Mouse (Mus musculus) G1E (cell line): ENCODE data around the gene Dgkd. TPM values are rescaled to one million over a fixed set of nuclear protein-coding genes. Genes with fewer than 3 reads are reported as not detected.

ENCODE experiments used
- ATAC-seq: 2 replicates; pipeline ENCODE4 v1.8.0; 2016; ENCODE audit warnings: mild to moderate bottlenecking; ENCODE audit not compliant: insufficient number of reproducible peaks, poor library complexity, low FRiP score, severe bottlenecking; ENCODE audit errors: extremely low read depth
- DNase-seq: peaks from one replicate; pipeline ENCODE4 v3.0.0; 2012; ENCODE audit warnings: low spot score
- H3K27me3 ChIP-seq: 2 replicates; pipeline ENCODE4 v1.6.1; 2012; ENCODE audit warnings: mild to moderate bottlenecking, low read length, inconsistent platforms; ENCODE audit not compliant: insufficient read depth
- H3K36me3 ChIP-seq: replicated peaks from 2 replicates; pipeline ENCODE3; 2012; ENCODE audit warnings: mild to moderate bottlenecking, inconsistent platforms
- H3K4me1 ChIP-seq: 2 replicates; pipeline ENCODE4 v1.6.1; 2012; ENCODE audit warnings: low read depth, low read length, inconsistent platforms, mixed read lengths; ENCODE audit not compliant: insufficient read depth
- H3K4me3 ChIP-seq: 2 replicates; pipeline ENCODE4 v1.5.1; 2012; ENCODE audit warnings: low read depth, mild to moderate bottlenecking, inconsistent platforms, low read length, moderate library complexity, mixed read lengths
- H3K9me3 ChIP-seq: replicated peaks from 2 replicates; pipeline ENCODE4 v1.6.1; 2012; ENCODE audit warnings: inconsistent platforms
- CTCF ChIP-seq: IDR thresholded peaks from 2 replicates; pipeline ENCODE4 v1.5.1; 2012; ENCODE audit warnings: low read depth, low read length, inconsistent platforms, mixed read lengths
- GATA1 ChIP-seq: IDR thresholded peaks from 2 replicates; pipeline ENCODE4 v1.6.1; 2012; ENCODE audit warnings: borderline replicate concordance, low read length, inconsistent platforms, mixed read lengths
- GATA2 ChIP-seq: IDR thresholded peaks from 2 replicates; pipeline ENCODE4 v1.6.1; 2012; ENCODE audit warnings: low read depth, low read length, inconsistent platforms, borderline replicate concordance
- POLR2AphosphoS5 ChIP-seq: IDR thresholded peaks from 2 replicates; pipeline ENCODE4 v1.6.1; 2012; ENCODE audit warnings: low read depth, low read length, inconsistent platforms; ENCODE audit not compliant: insufficient replicate concordance
- TAL1 ChIP-seq: conservative IDR thresholded peaks from 2 replicates; pipeline ENCODE4 v1.6.1; 2012; ENCODE audit warnings: low read depth, low read length, inconsistent platforms, mixed read lengths
- polyA plus RNA-seq: library from polyadenylated mRNA; stranded (reverse); fragments of >175 nt; gene quantifications from 2 replicates; pipeline ENCODE4 v1.2.3, GENCODE M21; 2012
- total RNA-seq, 2 experiments: library from RNA; stranded (forward) in 1 of 2; stranded (reverse) in 1 of 2; fragments of 200-1000 nt in 1 of 2; fragments of >200 nt in 1 of 2; fragmentation: Nextera tagmentation in 1 of 2; gene quantifications; 2 replicates each; pipeline ENCODE4 v1.2.3; 2014 to 2017

Dgkd gene
- total and polyA plus RNA-seq, 3 experiments: 20.2 to 61.5 (median 57.3) TPM

DNA sequence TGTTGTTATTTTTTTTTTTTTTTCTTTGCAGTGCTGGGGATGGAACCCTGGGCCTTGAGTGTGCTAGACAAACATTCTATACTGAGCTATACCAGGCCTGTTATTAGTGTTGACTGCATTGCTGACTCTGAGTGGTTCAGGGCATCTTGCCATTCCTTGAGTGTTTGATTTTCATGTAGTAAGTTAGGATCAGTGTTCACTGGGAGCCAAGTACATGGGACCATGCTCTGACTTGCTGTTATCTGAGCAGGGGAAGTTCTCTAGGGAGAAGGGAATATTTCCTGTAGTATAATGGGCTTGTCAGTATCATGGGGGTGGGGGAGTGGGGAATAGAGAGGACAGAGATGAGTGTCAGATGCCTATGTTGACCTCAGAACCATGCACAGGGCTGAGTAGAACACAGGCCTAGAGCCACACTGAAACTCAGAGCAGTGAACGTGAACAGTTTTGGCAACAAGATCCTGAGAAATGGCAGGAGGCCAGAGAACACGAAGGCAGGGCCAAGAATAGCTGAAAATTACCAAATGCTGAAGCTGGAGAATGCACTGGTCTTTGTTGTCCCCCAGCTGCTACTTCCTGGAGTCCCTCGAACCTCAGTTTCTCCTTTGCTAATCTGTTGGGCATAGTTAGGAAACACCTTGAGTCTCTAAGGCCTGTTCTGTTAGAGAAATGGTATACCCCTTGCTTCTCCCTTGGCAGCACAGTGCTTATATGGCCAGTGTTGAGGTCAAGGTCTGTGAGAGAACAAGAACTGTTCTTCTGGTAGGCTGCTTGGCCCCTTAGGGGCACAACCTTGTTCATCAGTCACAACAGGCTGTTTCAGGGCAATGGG, 26.6 kb downstream of the Dgkd start:
- no peak for ATAC-seq
- peaks cover 40% of the 10 kb centered on the region for H3K4me1 ChIP-seq

DNA sequence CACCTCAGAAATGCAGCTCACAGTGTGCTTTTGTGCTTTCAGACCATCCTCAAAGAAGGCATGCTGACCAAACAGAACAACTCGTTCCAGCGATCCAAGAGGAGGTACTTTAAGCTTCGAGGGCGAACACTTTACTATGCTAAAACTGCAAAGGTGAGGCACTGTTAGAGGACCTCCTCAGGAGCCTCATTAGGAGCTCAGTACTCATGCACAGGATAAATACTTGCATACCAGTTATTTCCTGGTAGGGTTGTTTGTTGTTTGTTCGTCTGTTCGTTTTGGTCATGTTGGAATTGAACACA, 27.2 kb downstream of the Dgkd start:
- H3K4me1 ChIP-seq: peaks cover 35% of the 10 kb centered on the region
- no peak for ATAC-seq

More for the DNA sequence above, 26.6 kb downstream of the Dgkd start:
- H3K36me3 ChIP-seq: peaks cover 68% of the 10 kb centered on the region
- H3K4me3 ChIP-seq: no peak overlapping the region
- no peaks in the 10 kb centered on the region for H3K9me3 ChIP-seq
- TF ChIP-seq CTCF: no peak
- no peak for TF ChIP-seq TAL1
- TF ChIP-seq GATA1: no peak
- no peak for TF ChIP-seq POLR2AphosphoS5
- TF ChIP-seq GATA2: no peak
- no peaks in the 10 kb centered on the region for H3K27me3 ChIP-seq
- DNase-seq: no peak

DNA sequence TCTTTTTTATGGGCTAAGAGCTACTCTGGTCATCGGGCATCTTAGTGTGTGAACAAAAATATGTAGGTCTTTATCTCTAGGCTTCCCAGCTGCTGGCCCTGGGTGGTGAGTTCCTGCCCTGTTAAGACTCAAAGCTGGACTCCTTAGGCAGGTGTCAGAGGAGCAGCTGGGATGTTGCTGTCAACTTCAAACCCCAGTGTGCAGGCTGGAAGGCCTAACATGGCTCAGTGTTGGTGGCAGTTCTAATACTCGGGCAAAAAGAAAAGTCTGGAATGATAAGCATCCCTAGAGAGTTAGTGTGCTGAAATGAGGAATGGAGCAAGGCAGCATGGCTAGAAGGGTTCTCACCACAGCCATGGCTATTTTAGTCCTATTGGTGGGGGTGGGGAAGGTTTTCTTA, 27.8 kb downstream of the Dgkd start:
- H3K27me3 ChIP-seq: no peaks in the 10 kb centered on the region
- H3K9me3 ChIP-seq: no peaks in the 10 kb centered on the region
- H3K36me3 ChIP-seq: peaks cover 72% of the 10 kb centered on the region
- TF ChIP-seq CTCF (no peak), TAL1 (no peak), GATA1 (no peak), POLR2AphosphoS5 (no peak), GATA2 (no peak)
- H3K4me3 ChIP-seq: no peak overlapping the region
- H3K4me1 ChIP-seq: peaks cover 34% of the 10 kb centered on the region
- no peak for ATAC-seq
- DNase-seq: no peak

More for the DNA sequence above, 27.2 kb downstream of the Dgkd start:
- peaks cover 68% of the 10 kb centered on the region for H3K36me3 ChIP-seq
- no peaks in the 10 kb centered on the region for H3K9me3 ChIP-seq
- TF ChIP-seq GATA1 (no peak), TAL1 (no peak), GATA2 (no peak), CTCF (no peak)
- no peaks in the 10 kb centered on the region for H3K27me3 ChIP-seq
- DNase-seq: no peak
- H3K4me3 ChIP-seq: no peak overlapping the region

DNA sequence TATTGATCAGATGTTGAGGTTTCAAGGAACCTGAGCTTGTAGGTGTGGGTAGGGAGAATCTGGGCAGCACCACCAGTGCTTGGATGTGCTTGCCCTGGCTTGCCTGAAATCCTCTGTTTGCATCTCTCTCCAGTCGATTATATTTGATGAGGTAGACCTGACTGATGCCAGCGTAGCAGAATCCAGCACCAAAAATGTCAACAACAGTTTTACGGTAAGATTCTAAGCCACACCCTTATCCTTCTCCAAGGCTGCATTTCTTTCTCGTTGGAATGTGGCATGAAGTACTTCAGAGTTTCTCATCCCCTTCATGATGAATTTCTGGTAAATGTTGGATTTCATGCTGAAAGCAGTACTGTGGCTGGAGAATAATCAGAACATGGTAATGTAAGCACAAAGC, 28.6 kb downstream of the Dgkd start:
- no peak overlapping the region for H3K4me3 ChIP-seq
- H3K9me3 ChIP-seq: no peaks in the 10 kb centered on the region
- peaks cover 73% of the 10 kb centered on the region for H3K36me3 ChIP-seq
- no peak for ATAC-seq
- no peak for DNase-seq
- TF ChIP-seq GATA1 (no peak), POLR2AphosphoS5 (no peak), GATA2 (no peak), TAL1 (no peak), CTCF (no peak)
- no peaks in the 10 kb centered on the region for H3K27me3 ChIP-seq
- H3K4me1 ChIP-seq: peaks cover 29% of the 10 kb centered on the region

DNA sequence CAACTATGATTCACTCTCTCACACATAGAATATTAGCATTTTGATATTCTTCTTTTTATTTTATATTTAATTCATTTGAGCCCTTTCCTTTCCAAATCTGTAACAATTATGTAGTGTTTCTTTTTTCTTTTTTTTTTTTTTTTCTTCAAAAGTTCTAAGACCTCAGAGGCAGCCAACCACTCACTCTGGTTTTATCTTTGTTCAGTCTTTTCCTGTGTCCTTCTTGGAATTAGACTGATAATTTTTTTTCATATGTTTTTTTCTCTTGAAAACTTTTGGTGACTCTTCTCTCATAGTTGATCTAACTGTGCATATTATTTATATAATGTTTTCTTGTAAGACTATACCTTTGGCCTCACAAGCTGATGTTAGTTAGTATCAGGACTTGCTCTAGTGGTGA, 29.5 kb downstream of the Dgkd start:
- Histone ChIP-seq H3K36me3 (peaks cover 77% of the 10 kb centered on the region), H3K4me3 (no peak overlapping the region), H3K4me1 (peaks cover 22% of the 10 kb centered on the region), H3K27me3 (no peaks in the 10 kb centered on the region), H3K9me3 (no peaks in the 10 kb centered on the region)
- no peak for DNase-seq
- no peak for TF ChIP-seq TAL1
- TF ChIP-seq CTCF: no peak
- no peak for TF ChIP-seq POLR2AphosphoS5
- no peak for ATAC-seq

DNA sequence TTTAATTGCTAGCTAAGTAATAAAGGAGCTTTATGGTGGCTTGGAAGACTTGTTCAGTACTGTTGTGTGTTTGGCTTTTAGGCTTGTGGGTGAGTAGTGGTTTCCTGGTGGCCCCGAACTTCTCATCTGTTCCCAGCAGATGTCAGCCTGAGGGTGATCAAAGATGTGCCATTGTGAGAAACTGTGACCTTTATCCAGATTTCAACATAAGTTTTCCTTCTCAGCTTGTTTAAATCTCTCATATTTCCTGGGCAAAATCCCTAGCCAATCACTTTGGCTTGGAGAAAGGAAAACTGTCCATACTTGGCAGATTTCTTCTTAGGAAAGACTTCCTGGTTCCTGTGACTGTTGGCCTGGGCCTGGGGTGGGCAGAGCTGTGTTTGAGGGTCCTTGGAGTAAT, 37.9 kb downstream of the Dgkd start:
- no peaks in the 10 kb centered on the region for H3K27me3 ChIP-seq
- peaks cover 58% of the 10 kb centered on the region for H3K36me3 ChIP-seq
- peaks cover 2% of the 10 kb centered on the region; the same call in 1 of the 2 replicates for H3K4me1 ChIP-seq
- no peak overlapping the region for H3K4me3 ChIP-seq
- no peaks in the 10 kb centered on the region for H3K9me3 ChIP-seq
- TF ChIP-seq CTCF (no peak), POLR2AphosphoS5 (no peak), GATA1 (no peak), GATA2 (no peak), TAL1 (no peak)
- ATAC-seq (no peak), DNase-seq (no peak)
